Mouse (Mus musculus) testis, postnatal 10 days (tissue): Measurements from ENCODE around the gene Gbf1.
A peak's percentile ranks its signal among the peaks of the same experiment; 100 is the strongest.

Experiments used
- DNase-seq: peaks from one replicate; pipeline ENCODE4 v3.0.0; 2021; ENCODE audit warnings: low spot score

Gbf1 gene

DNA sequence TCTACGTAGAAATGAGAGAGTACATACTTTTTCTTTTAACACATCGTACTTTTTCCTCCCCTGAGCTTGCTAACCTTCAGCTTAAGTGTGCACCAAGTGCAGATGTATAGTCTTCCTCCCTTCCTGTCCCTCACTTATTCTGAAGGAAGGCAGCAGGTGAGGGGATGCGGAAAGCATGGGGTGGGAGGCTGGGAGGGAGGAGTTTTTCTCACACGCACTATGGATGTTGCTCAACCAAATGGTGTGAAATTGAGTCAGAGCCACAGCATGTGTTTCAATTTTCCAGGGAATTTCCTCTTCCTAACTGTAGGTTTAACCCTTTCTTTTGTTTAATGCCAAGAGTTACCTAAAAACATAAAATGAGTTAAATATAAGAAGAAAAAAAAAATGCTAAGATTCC is 70.8 kb downstream of the Gbf1 start:
- no peak for DNase-seq

DNA sequence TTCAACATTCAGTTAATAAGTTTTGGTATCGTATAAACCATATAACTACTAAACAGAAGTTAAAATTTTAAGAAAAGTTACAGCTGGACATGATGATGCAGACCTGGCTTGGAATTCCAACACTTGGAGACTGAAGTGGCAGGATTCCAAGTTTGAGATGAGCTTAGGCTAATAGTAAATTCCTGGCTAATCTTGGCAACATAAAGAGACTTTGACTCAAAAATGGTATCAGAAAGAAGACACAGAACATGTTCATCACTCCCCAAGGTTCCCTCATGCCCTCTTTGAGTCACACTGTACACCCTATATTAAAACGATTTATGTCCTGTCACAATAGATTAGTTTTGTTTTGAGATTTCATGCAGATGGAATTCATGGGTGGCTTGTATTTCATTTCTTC is 72.6 kb downstream of the Gbf1 start:
- no peak for DNase-seq

DNA sequence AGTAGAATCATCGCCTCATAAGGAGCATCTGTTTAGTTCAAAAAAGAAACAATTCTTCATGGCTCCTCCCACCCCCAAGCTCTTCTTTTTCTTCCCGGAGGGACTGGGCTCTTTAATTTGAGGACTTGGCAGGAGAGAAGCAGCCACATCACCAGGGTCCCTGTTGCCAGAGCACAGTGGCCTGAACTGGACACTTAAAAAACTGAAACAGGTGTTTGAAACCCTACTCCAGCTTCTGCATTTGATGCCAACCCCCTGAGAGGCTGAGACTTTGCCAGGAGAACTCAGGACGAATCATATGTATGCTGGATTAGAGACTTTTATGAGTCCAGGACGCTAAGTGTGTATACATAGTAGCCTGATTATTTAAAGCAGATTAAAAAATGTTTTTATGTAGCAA is 73.2 kb downstream of the Gbf1 start:
- DNase-seq: no peak

DNA sequence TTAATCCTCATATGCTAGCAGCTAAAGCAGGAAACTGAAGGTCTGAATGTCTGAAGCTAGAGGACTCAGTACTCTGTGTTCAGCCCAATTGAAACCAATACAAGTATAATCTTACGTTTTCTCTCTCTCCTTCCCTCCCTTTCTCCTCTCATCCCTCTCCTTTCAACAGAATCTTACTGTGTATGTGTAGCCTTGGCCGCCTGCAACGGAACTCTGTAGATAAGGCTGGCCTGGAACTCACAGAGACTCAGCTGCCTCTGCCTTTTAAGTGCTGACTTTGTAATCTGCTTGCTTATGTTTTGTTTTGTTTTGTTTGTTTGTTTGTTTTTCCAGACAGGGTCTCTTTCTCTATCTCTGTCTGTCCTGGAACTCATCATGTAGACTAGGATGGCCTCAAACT is 74.0 kb downstream of the Gbf1 start:
- no peak for DNase-seq

DNA sequence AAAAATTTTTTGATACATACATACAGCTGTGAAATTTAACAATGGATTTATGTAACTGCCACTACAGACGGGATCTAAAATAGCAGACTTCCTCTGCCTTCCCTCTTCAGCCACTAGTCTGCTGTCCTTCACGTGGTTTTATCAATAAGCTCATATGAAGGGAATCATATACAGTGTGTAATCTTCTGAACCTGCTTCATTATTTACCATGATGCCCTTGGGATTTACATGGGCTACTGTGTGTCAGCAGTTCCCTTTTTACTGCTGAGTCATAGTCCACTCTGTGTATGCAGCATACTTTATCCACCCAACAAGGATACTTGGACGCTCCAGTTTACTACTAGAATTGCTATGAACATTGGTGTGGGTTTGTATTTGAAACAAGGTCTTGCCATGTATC is 75.0 kb downstream of the Gbf1 start:
- DNase-seq: no peak

DNA sequence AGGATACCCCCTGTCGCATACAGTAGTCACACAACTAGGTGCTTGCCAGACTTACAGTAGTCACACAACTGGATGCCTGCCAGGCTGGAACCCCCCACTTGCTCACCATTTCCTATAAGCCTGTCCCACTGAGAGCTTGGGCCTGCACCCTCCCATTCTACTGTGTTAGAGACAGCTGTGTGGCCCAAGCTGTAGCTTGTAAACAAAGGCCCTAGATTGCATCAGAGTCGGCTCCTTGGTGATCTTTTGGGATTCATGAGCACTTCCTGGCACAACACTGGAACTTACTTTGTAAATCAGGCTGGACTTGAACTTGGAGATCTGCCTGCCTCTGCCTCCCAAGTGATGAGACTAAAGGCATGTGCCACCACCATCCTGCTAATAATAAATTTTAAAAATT is 82.1 kb downstream of the Gbf1 start:
- peak; percentile 44 for DNase-seq

DNA sequence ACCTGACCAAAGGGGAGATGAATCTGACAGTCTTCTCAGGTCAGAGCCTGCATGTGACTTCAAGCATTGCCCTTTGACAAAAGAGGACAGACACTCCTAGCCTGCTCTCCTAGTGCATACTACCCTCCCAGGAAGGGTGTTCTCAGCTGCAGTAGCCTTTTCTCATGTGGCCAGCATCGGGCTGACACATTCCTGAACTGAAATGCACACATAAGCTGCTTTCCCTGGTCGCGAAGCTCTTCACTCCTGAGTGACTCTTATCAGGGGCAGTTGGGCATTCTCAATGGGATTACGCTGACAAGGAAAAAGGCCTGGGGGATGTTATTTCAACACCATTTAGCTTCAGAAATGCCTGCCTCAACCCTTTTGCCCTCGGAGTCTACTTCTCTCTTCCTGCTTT is 84.3 kb downstream of the Gbf1 start:
- DNase-seq: no peak

DNA sequence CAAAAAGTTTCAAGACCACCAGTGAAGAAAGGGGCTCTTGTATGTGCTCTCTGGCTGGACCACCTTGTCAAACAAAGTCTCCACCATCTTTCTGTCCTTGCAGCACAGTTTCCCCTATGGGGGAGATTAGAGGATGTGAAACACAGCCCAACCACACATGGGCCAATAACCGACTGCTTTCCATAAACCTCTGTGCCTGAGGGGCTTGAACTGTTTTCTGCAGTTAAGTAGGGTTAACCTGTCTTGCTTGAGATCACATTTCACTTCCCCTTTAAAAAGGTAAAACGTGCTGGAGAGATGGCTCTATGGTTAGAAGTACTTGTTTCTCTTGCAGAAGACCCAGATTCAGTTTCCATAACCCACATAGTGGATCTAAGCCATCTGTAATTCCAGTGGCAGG is 87.9 kb downstream of the Gbf1 start:
- DNase-seq: no peak

DNA sequence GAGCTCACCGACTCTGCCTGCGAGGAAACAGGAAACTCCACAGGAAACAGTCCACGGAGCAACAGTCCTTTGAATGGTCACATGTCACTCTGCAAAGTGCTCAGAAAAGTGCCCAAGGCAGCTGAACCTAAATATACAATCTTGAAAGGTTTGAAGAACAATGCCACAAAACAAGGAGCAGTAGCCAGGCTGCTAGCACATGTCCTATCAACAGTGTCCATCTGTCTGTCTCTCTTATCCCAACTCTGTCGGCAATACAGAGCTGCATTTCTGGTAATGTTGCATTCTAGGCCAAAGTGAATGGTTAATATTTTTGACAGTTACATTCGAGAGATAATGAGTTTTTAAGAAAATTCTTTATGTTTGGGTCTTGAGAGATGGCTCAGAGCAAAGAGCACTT is 90.1 kb downstream of the Gbf1 start:
- DNase-seq: no peak

DNA sequence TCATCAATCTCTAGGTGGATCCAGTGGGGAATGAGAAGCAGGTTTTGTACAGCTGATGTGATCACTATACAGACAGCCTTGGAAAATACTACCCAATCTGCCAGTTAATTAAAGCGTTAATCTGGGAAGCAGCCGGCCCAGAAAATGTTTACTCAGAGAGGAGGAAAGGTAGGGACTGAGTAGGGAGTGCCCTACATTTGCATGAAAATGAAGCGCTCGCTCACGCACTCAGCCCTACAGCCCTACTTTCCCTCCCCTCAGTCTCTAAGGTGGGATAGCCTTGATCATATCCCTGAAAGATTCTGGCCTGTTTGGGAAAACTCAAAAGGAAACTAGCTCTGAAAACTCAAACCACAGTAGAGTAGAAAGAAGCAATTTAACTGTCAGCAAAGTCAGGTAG is 92.3 kb downstream of the Gbf1 start:
- no peak for DNase-seq

DNA sequence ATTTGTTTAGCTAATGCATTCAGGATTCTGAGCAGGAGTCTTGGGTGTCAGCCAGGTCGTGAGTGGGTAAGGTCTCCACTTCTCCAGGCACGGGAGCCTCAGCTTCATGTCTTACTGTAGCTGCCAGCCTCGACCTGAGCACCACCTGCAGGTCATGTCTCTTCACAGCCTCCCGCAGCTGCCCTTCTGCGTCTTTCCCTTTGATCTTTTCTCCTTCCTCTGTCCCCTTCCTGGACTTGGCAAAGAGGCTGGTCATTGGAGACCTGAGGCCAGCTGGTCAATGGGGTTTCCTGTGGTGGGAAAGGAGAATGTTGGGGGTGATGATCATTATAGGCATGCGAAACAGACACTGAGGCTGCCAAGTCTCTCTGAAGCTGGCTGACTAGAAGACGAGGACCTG is 96.7 kb downstream of the Gbf1 start:
- DNase-seq: peak; percentile 55

DNA sequence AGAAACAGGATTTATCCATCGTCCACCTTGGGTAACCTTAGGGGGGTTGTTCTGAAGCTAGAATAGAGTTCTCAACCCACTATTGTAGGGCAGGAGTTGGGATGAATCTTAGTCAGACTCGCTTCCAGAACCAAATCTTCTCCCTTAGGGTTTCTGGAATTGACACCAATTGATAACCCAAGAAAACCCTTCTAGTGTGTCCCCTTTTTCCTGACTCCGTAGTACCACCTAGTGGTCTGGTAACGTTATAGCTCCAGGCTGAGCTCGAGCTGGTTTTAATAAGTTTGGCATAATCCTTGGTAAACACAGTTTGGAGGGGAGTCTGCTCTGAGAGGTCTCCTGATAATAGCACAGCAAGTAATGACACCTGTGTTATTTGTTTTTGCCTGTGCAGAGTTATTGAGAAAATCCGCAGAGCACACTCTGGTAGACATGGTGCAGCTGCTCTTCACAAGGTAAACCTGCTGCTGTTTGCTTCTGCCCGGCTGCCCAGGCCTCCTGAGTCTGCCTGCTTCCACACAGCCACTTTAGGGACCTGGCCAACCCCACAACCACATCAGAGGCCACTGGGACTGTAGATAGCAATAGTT is 101.9 kb downstream of the Gbf1 start:
- no peak for DNase-seq

DNA sequence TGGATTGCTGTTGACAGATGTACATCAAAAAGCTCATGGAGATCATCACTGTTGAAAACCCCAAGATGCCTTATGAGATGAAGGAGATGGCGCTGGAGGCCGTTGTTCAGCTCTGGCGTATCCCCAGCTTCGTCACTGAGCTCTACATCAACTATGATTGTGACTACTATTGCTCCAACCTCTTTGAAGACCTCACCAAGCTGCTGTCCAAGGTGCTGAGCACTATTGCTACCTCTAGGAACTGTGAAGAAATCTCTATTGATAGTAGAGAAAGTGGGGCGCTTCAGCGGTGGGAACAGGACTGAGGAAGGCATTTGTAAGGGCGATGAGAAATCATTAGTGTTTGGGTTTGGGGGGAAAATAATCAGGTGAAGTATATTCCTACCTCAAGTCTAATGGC is 112.5 kb downstream of the Gbf1 start:
- no peak for DNase-seq

DNA sequence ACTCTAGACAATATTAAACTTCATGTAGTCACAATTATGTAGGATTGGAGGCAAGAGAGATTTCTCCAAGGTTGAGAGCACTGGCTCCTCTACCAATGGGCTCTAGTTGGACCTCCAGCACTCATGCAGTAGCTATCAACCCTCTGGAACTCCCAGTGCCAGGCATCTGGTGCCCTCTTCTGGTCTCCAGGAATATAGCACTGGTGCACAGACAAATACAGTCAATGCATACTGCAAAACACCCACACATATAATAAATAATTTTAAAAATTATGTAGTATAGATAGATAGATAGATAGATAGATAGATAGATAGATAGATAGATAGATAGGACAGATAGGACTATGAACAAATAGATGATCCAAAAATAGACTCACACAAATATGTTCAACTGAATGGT is 123.0 kb downstream of the Gbf1 start:
- no peak for DNase-seq

DNA sequence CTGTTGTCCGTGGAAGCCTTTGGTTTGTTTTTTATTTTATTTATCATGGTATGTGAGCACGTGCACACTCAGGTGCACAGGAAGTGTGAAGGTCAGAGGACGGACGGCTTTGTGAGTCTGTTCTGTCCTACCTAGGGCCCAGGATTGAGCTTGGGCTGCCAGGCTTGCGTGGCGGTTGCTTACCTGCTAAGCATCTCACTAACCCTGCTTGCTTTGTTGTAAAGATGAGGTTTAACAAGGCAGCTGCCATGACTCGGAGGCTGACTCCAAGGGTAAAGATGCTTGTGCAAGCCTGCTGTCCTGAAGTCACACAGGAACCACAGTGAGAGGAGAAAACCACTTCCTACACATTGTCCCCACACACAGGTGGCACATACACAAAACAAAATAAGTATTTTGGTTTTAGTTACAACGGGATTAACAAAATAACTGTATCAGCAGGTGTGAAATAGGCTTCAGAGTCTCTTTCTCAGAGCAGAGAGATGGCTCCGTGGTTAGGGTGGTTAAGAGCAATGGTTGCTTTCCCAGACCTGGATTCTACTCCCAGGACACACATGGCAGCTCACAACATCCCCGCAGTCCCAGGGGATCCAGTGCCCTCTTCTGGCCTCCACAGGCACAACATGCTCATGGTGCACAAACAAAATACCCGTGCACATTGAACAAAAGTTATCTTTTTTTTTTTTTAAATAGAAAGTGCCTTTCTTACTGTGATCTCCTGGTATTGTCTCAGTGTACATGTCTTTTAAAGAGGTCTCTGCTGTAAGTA is 130.0 kb downstream of the Gbf1 start:
- DNase-seq: no peak

DNA sequence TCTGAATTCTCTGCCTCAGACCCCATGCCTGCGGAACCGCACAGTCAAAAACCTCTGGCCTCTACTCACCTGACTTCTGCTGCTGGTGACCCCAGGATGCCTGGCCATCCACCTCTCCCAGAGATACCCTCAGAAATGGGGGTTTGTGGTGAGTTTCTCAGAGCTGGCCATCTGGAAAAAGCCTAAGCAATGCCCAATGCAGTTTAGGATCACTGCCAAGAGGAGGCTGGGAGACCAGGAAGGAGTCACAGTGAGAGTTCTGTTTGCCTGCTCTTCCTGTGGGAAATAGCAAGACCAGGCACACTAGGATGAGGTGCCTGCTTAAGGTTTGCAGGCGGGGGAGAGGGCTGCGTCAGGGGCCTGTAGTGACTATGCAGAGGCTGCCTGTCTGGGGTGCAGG is 132.4 kb downstream of the Gbf1 start:
- DNase-seq: no peak

DNA sequence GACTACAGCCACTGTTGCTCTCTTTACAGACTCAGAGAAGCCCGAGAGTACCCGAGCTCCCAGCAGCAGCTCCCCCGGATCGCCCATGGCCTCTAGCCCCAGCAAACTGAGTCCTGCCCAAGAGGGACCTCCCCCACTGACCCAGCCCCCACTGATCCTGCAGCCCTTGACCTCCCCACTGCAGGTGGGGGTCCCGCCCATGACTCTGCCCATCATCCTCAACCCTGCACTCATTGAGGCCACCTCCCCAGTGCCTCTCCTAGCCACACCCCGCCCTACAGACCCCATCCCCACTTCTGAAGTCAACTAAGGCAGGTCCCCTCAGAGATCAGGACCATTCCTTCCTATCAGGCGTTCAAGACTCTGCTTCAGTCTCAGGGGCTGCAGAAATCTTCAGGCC is 133.3 kb downstream of the Gbf1 start:
- no peak for DNase-seq

DNA sequence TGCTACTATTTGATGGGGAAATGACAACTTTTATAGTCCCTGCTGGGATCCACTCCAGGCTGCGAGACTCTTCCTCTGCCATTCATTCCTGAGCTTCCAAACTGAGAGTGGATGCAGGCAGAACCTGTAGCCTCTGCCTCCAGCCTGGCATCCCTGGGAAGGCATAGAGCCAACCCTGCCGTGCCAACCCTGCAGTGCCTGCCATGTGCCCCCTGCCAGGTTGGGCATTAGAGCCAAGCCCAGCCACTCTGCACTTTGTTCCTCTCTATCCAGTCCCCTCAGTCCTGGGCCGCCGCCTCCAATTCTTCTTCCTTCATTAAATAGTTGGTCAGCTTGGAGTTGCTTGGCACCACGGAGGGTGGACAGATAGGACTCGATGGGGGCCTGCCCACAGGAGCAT is 133.7 kb downstream of the Gbf1 start:
- no peak for DNase-seq

DNA sequence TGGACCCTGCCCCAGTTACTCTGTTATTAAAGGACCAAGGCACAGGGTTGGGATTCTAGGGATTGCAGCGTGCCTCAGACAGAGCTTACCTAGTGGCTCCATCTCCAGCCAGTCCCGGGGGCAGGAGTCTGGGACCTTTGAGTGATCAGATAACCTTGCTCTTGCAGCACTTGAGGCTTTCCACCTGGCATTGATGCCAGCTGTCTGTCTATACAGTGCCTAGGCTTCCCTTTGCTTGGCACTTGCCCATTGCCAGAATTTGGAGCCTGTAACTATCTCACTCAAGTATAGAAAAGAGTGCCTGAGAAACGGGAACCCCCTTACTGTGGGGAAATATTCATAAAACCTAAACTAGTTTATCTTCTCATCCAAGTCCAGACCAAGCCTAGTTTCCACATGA is 134.6 kb downstream of the Gbf1 start:
- no peak for DNase-seq

DNA sequence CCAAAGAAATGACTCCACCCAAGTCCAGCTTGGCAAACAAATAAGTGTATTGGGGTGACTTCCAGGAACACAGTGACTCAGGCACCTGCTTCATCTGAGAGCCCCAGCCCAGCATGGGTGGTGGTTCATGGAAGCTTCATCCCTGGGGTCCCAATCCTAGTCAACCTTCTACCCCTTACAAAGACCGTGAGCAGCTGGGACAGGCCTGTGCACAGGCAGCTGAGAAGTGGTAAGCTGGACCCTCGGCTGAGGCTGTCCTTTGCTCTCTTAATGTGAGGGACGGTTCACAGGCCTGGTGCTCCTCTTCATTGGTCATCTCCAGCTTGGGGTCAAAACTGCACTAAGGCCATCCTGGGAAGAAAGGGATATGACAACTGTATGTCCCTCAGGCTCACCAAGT is 135.3 kb downstream of the Gbf1 start:
- no peak for DNase-seq

DNA sequence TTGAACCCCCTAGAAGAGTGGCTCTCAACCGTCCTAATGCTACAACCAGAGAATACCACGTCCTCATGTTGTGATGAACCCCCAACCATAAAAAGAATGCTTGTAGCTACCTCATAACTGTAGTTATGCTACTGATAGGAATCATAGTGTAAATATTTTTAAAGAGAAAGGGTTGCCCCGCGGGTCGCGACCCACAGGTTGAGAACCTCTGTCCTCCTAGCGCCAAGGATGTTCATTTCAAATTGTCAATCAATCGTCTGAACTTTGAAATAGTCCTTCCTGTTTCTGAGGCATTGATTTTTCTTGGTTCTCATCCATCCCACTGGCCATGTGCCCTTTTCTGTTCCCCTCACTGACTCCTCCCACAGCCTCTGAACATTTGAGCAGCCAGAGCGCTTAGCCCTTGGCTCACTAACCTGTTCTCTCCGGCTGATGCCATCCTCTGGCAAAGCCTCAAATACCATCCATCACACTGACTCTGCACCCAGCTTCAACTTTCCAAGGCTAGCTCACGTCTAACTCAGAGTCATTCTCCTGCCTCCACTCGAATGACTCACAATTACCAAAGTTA is 138.3 kb downstream of the Gbf1 start:
- peak; percentile 33 for DNase-seq

DNA sequence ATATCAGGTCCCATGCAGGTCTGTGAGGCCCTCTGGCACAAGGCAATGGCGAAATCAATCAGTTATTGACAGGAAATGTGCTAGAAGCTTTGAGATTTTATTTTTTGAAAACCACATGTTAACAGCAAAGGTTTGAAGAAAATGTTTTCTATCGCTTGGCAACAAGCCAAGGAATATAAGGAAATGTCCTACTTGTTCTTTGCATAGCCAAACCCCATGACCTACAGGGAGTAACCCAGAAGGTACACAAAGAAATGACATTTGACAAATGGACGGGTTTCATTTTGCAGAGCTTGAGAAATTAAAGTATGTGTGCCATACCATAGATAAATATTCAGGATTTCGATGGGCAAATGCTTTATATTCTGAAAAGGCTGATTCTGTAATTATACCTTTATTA is 144.6 kb downstream of the Gbf1 start:
- DNase-seq: no peak

DNA sequence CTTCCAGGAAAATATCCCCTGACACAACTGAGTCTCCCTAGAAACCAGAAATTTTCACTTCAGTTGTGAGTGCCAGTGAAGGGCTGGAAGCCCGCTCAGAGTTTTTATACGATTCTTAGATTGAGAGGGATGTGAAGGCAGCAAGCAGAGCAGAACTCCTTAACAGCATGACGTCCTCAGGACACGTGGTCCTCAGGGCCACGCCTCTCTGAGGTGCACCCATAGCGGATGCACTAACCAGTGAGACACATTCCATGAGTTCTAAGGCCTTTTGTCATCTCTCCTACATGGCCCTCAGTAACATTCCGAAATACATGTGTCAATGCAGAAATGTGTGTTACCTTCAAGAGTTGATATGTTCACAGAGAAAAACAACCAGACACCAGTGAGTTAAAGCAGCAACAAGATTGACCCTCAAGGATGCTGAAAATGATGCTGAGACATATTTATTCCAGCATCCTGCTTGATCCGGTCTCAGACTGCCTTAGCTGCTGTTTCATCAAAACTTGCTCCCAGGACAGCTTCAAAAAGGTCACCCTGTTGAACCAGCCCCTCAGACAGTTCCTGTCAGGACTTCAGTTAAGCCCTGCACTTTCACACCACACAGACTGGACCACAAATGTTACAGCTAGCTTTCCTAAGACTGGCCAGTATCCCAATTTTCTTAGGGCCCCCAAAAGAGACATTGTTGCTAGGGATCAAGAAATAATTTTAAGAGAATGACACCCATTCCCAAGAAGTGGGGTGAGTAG is 148.2 kb downstream of the Gbf1 start:
- no peak for DNase-seq
